Mouse (Mus musculus) 416B (cell line): ENCODE data around the gene Maco1.
A peak's percentile ranks its signal among the peaks of the same experiment; 100 is the strongest.
"Not testable (repeated sequence)": the region's sequence is repeated elsewhere in the genome, so short reads cannot be mapped to it uniquely, and the experiment has no call there.

Experiments
- DNase-seq: peaks from one replicate; pipeline ENCODE4 v3.0.0; 2011; ENCODE audit warnings: low read depth

Gene Maco1

GRCm38 (mm10) chr4:134858494-134858893, 5.3 kb upstream of the Maco1 start:
- DNase-seq: no peak

DNA sequence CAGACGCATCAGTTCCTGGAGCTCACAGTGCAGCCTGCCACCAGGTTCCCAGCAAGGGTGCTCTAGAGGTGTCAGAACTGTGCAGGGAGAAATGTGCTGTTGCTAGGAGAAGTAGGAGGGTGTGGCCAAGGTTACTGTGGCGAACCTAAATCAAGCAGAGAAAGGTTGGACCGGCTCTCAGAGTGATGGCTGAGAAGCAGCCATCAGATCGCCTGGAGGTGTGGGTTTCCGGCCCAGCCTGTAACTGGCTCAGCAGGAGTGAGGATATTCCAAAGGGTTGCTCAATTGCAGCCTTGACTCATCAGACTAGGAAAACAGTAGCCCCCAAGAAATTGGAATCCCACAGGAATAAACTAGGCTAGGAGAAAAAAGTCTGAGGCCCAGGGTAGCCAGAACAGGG, 3.4 kb upstream of the Maco1 start:
- DNase-seq: no peak

- DNase-seq: no peak
Observed at GRCm38 (mm10) chr4:134856056-134856455, 2.9 kb upstream of the Maco1 start.

DNA sequence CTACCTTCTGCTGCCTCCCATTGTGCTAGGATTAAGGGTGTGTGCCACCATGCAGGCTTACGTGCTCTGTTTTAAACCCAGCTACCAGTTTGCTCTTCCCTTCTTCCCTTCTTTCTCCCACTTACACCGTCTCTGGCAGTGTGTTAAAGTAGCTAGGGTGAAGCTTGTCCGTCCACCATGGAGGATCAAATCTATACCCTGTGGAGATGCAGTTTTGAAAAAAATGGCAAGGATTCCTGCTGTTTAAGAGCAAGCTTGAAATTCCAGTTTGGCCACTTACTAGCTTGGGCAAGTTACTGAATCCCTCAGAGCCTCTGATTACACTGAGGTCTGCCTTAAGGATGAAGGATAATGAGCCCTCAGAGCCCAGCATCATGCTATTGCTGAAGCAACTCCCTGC, 2.2 kb upstream of the Maco1 start:
- DNase-seq: no peak

DNA sequence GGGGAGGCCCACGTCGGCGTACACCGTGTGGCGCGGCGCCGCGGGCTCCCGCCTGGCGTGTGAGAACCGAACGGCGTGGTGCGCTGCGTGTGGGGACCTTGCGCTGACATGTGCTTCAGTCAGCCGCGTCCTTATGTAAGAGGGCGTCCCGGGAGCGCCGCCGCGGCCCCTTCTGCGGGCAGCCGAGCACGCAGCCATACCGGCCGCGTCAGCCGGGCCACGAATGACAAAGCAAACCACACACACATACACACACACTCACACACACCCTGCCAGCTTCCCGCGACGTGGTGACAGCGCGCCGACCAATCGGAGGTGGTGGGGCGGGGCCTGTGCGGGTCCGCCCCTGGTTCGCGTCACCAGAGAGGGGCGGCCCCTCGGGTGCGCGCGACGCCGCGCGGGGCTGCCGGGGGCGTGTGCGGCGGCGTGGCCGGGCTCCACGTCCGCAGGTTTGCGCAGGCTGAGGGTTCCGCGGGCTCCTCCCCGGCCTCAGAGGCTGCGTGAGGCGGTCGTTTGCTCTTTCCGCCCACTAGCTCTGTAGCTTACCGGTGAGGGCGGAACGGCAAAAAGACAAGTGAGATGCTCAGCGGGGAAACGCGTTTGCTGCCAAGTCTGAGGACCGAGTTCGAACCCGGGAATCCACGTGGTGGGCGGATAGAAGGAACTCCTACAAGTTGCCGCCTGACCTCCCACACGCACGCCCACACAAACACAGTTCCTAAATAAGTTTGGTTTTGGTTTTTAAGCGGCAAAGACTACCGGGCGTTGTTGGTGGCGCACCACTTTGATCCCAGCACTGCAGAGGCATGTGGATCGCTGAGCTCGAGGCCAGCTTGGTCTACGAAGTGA, 716 bp upstream of the Maco1 start:
- peak; percentile 93 for DNase-seq

DNA sequence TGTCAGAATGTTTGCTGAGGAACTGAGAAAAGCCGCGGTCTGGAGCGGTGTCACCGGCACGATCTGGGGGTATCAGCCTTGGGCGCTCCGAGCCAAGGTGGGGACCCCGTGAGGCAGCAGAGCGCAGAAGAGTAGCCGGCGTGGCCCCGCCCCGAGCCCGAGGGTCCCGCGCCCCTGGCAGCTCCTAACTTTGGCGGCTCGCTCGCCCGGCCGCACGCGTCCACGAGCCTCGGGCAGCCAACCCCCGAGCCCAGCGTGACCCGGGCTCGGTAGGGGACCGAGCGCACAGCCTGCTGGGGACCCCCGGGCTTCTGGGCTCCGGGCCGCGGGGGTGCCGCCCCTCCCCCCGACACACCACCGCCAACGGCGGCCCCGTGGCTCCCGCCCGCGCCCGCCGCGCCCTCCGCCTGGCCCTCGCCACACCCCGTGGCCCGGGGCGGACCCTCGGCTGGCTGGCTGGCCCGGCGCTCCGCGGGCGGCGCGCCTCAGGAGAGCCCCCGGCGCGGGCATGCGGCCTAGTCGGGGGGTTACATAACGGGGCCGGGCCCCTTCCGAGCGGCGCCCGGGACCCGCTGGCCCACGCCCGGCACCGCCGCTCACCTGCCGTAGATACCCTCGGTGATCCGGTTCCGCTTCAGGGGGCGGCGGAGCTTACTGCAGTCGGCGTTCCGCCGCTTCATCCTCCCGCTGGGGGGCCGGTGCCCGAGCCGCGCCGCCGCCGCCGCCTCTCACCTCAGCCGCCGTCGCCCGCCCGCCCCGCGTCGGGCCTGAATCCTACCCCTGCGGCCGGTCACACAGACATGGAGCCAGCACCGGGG, 498 bp downstream of the Maco1 start:
- DNase-seq: no peak

DNA sequence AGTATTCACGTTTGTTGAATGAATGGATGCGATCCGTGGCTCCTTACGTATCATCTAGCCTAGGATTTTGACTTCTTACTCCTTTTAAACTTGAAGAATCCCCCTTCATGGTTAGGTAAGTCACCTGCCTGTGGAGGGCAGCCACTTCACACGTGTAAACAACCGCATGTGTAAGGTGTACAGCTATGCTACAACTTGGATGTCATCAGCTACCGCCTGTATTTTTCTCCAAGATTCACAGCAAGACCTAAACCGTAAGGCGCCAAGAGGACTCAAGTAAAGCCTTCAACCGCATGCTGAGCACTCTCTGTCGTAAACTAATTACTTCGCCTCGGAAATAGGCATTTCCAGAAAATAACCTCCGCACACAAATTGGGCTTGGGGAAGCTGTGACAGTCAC, 1.3 kb downstream of the Maco1 start:
- peak; percentile 40 for DNase-seq

DNA sequence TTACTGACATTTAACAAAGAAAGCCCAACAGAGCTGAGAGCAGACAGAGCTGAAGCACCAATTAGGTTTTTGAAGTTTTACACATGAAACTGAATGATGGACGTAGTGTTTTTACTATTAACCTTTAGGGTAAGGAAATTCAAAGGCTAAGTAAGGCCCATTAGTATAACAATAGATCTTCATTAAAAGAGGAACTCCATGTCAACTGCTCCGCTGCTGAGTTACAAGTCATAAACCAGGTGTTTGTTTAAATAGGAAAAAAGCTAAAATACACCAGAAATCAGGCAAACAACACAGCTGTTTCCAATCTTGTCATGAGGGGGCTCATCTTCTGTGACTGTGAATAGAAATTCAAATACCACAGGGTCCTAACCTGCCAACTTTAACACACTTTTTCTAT, 1.9 kb downstream of the Maco1 start:
- no peak for DNase-seq

DNA sequence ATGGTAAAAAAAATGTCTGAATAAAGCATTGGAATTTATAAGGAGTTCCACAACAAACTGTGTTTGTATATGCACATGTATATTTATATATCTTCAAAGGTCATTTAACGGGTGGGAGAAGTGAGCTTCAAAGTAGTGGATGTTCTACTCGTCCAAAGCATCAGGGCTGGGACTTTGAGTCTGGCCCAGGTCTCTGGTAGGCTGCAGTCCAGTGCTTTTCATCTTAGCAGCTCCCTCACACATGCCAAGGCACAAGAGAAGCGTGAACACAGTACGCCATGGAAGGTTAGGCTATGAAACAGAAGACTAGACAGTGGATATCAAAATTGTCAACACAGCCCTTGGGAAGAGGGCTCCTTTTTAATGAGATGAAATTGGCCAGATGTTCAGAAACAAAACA, 2.6 kb downstream of the Maco1 start:
- no peak for DNase-seq

DNA sequence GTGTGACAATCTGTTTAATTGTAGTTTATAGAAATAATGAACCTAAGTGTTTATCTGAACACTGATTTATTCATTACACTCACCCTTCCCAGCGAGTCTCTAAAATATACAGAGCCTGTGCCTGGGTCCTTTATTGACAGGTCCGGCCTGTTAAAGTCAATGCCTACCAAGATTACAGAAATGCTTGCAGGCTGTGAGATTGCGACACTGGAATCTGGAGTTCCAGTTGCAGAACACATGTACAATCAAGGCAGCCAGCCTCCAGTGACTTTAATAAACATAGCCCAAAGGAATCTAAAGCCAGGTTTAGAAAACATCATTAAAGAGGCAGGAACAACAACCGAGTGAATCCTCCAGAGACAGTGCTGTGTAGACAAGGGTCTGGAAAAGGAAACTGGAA, 5.6 kb downstream of the Maco1 start:
- peak; percentile 43 for DNase-seq

DNA sequence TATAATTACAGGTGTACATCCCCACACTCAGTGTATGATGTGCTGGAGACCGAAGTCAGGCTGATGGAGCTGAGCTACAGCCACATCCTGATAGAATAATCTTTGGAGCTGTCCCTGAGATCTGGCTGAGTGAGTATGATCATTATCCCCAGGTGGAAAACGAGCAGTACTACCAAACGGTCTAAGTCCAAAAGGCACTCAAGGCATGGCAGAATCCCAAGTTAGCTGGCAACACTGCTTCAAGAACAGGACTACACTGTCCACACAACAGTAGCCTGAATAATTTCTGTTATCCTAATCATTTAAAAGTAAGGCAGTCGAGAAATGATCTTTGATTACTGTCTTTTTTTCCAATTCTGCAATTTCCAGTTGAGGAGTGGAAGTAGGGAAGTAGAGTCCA, 9.6 kb downstream of the Maco1 start:
- no peak for DNase-seq

DNA sequence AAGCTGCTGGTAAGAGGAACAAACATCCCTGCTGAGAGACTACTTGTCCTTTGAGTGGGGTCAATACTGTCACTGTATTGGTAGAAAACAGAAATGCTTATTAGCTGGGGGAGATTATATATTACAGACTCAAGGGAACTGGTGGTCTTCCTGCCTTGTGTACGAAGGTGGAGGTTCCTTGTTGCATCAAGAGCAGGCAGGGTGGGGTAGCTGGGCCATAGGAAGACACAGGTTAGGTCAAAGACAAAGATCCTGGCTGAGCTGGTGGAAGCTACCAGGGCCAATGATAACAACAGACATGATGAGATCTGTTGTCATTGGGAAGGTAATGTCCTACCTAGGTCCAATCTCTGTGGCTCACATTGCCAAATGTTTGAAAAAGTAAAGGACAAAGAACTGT, 12.9 kb downstream of the Maco1 start:
- DNase-seq: no peak

DNA sequence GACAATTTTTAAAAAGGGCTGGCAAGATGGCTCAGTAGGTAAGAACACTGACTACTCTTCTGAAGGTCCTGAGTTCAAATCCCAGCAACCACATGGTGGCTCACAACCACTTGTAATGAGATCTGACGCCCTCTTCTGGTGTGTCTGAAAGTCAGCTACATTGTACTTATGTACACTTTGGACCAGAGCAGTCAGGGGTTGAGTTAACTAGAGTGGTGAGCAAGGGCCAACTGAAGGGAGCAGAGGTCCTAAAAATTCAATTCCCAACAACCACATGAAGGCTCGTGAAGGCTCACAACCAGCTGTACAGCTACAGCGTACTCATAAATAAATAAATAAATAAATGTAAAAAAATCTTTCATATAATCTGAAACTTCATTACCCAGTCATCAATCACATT, 14.4 kb downstream of the Maco1 start:
- not testable (repeated sequence) for DNase-seq

DNA sequence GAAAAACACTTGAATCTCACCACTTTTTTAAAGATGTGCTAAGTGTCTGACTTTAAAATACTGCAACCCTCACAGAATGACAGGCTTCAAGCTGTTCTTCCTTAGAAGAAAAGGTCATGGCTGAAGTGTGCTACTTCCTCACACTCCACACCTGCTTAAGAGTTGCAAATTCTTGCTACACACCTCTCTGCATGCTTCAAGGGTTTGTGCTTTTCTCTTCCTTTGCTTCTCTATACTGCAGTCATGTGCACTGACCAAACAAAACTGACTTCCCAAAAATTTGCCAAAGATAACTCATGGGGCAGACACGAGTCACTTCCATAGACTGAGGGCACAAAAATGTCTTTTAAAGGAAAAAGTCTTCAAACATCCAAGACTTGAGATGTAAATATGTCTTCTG, 14.9 kb downstream of the Maco1 start:
- DNase-seq: peak; percentile 47

GRCm38 (mm10) chr4:134835486-134835885, 17.7 kb downstream of the Maco1 start:
- DNase-seq: no peak

GRCm38 (mm10) chr4:134831934-134832333, 21.2 kb downstream of the Maco1 start:
- no peak for DNase-seq

GRCm38 (mm10) chr4:134827806-134828205, 25.3 kb downstream of the Maco1 start:
- no peak for DNase-seq

- DNase-seq: no peak
Observed at GRCm38 (mm10) chr4:134826348-134826747, 26.8 kb downstream of the Maco1 start.

- DNase-seq: not testable (repeated sequence)
Observed at GRCm38 (mm10) chr4:134825864-134826263, 27.3 kb downstream of the Maco1 start.

GRCm38 (mm10) chr4:134823560-134823959, 29.6 kb downstream of the Maco1 start:
- DNase-seq: peak; percentile 18

DNA sequence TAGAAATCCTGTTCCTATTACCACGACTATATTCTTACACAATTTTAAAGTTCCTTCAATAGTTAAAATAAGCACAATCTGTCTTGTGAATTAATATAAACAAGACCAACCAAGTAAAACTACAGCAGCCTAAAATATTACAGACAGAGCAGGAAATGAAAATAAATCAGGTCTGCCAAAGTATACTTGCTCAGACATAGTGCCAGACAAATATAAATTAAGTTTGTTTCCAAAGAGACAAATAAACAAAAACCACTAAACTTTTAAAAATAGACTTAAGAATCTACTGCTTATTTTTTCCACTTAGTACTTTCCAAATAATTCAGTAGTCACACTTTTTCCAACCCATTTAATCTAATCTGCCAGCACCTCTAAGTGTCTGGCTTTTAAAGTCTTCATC, 32.1 kb downstream of the Maco1 start:
- no peak for DNase-seq

DNA sequence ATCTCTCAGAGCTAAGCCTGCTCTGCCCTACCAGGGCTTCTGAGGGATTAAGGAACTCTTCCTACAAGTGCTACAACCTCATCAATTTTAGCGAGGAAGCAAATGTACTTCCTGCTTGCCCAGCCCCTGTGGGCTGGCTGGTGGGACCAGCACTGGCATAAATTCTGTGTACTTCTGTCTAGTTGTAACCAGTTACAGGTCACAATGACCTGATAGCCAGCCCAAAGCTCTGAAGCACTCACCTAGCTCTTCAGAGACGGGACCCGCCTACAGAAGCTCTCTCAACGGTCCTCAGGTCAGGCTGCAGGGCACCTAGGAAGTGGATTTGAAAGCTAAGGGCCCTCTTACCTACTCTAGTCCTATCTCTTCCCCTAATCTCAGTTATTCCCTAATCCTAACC, 35.4 kb downstream of the Maco1 start:
- DNase-seq: no peak

DNA sequence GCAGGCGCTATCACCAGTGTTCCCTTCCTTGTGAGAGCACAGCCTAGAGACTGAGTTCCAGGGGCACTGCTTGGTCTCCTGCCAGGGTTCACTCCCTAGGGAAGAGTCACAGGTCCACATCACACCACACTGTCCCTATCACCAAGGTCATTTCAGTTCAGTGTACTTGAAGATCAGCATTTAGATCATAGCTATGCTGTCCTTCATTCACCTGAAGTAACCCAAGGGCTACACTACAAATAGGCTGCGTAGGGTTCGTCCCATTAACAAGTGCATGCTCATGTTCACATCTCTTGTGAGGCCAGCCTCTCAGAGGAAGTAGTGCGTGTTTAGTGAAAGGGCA, 38.9 kb downstream of the Maco1 start:
- no peak for DNase-seq
